Mouse (Mus musculus): ENCODE data around the gene Prickle3.
"Not testable (repeated sequence)": the region's sequence is repeated elsewhere in the genome, so short reads cannot be mapped to it uniquely, and the experiment has no call there.

Gene Prickle3

DNA sequence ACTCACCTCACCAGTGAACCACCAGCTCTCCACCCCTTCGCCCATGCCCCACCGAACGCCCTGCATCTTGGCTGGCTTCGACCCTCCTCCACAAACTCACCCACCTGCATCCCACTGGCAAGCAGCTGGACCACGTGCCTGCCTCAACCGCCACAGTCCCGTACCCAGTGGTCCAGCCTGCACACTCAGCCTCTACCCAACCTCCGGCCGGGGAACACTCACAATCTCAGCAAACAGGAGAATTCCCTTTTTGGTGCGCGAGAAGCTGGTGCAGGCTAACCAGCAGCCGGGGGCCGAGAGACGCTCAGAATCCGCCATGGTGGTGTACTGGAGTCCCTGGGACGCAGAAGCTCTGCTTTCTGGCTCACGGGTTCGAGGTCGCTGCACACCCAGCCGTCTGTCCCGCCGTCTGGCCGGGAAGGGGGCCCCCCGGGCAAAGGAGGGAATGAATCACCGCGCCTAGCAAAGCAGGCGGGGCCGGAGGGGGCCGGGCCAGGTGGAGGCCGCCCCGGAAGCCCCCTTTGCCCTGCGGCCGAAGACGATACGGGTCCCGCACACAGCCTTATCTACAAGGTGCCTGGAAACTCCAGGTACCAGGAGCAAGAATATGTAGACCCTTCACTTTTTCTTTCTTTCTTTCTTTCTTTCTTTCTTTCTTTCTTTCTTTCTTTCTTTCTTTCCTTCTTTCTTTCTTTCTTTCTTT is 14.0 kb downstream of the Prickle3 start, which contains the start of gene Plp2:
Gene Plp2, minus strand, starts transcription at position 470 of the 703 bp plus-strand sequence.
- CTCF ChIA-PET, result interaction anchor here (0.6 kb wide), 2 partner anchors 62 to 117 kb away, joined by 4 to 12 read pairs; no protein-coding TSS in a partner anchor

DNA sequence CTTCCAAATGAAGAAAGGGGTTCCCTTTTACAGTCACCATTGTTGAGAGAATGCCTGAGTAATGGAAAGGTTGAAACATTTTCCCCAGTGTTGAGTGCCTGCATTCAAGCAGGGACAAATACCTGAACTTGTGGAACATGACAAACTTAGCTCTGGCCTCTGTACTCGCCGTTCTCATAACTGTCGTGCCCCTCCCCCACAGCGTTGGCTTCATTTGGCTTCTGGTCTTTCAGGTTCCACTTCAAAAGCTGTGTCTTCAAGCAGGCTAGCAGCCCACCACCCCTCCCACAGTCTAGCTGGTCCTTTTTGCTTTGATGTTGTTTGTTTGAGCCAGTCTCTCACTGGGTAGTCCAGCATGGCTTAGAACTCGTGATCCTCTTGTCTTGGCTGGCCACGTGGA is 15.7 kb downstream of the Prickle3 start:
- CTCF ChIA-PET, result no interaction called here

DNA sequence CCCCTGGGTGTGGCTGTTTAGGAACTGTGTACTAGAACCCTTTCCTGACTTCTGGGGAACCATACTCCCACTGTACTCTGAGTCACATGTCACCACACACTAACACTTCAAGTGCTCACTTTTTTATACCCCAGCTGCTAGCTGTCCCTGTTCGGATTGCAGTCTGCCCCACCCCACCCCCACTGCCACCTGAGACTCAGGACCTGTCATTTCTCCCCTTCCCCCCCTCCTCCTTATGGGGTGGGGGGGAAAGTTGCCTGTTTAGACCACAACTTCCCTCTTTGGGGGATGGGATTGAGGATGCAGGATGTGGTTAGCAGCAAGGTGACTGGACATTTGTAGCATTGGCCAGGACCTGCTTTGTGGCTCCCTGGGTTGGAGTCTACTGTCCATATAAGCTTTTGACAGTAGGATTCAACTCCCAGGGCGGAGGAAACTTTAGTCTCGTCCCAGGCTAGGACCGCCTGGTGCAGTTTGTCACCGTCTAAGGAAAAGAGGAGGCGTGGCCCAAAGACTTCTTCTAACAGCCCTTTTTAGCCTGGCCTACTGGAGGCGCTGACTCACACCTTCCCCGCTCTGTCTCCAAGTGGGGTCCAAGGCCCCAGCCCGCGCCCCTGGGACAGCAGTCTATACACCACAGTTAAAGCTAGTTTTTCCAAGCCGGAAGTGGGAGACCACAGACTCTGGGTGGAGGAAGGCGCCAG is 16.7 kb downstream of the Prickle3 start:
- CTCF ChIA-PET, result interaction anchor here (0.5 kb wide), 1 partner anchor 24 kb away, joined by 9 read pairs; no protein-coding TSS in a partner anchor

DNA sequence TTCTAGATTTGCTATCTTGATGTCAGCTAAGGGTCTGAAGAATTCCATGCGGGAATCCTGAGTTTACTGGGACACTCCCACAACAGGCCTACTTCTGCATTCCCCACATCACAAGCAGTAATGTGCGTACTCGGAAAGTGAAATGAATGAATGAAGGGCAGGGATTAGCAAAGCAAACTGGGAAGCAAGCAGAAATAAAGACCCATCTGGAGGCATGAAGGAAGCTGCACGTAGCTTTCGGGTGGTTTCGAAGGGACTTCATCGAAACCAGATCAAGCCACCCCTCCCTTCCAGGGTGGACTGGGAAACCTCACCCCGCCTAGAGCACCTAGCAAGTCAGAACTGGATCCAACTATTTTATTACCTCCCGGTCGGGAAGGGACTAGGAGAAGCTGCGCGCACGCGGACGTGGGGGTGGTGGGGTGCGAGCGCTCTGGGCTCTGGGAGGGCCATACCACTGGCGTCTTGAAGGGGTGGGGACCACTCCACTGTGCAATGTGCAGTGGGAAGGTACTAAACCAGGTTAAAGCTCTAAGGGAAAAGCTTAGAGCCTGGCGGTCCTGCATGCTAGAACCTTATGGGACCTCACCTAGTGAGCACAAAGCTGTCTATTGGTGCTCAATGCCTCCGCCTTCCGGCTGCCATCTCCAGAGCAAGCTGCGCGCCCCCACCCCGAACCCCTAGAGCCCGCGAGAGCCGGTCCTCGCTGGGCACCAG is 17.4 kb downstream of the Prickle3 start:
- CTCF ChIA-PET, result interaction anchor here (0.5 kb wide), 1 partner anchor 25 kb away, joined by 9 read pairs; no protein-coding TSS in a partner anchor

DNA sequence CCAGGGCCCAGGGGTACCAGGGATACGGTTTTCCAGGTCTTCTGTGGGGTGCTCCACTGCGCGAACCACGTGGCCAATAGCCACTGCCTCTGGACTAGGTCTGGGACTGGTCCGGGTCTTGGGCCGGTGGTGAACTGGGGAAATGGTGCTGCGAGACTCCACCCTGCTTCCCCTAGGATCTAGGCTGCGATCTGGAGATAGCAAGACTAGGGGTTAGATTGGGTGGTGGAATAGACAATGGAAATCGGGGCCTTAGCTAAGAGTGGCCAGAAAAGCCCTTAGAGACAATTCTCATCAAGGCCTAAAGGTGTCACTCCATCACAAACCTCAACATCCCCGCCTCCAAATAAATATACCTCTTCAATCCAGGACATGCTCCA is 17.9 kb downstream of the Prickle3 start:
- CTCF ChIA-PET, result no interaction called here

DNA sequence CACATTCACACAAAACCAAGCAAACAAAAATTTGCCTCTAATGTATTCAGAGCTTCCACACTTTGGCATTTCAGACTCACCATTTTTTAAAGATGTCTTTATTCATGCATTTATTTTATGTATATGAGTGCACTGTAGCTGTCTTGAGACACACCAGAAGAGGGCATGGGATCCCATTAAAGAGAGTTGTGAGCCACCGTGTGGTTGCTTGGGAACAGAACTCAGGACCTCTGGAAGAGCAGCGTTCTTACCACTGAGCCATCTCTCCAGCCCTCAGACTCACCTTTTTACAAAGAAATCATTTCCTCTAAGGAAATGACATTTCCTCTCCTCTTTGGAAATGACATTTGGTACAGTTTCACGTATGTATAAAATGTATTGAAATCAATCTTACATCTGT is 21.9 kb downstream of the Prickle3 start:
- CTCF ChIA-PET, result no interaction called here

DNA sequence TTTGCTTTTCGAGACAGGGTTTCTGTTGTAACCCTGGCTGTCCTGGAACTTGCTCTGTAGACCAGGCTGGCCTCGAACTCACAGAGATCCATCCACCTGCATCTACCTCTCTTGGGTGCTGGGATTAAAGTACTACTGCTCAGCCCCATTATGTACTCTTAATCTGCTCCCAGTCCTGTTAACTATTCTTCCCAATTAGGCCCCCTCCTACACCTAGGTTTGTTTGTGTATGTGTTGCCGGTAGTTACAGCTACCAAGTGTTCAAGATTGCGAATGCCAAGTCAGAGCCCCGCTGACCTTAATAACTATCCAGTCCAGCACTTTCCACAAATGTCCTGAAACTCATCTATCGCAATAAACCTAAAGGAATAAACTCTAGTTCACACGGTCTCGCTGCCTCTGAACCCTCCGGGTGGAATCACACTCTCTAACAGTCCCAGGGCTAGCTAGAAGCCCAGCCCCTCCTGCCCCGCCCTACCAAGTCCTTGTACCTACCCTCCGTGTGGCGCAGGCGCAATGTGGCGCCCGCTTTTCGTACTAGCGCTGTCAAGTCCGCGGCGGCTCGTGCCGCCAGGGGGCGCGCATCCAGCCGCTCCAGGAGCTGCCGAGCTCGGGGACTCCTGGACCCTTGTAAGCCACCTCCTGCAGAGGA is 22.5 kb downstream of the Prickle3 start:
- CTCF ChIA-PET, result no interaction called here

DNA sequence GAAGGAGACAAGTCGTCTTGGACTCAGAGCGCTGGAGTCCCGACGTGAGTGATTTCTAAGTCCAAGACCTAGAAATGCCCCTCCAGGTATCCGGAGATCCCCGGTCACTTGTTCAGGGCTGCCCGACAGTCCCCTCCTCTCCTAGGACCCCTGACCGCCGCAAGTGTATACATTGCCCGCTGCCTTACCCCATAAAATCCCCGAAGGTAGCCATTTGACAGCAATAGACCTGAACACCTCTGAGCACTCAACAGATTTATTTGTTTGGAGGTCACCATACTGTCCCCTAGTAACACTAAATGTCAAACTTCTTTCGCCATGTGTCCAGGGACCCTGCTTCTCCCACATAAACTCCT is 23.0 kb downstream of the Prickle3 start:
- CTCF ChIA-PET, result no interaction called here

DNA sequence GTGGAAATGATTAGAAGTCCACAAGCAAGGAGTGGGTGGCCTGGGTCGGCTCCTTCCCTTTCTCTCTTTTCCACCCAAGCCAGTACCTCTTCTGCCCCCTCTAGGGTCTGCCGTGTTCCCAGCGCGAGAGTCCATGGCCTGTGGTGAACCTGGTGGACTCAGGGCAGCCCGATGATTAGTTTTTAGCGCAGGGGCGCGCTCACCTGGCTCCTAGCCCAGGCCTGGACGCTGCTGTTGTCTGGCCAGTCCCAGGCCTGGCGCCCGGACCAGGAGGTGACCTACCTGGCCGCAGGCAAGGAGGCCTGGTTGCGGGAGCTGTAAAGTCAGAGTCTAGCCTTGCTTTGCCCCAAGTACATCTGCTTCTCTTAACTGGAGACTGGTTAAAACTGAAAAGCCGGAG is 23.8 kb downstream of the Prickle3 start, which contains the start of gene Magix:
Gene Magix, minus strand, starts transcription at position 388 of the 400 bp plus-strand sequence.
- CTCF ChIA-PET, result no interaction called here

DNA sequence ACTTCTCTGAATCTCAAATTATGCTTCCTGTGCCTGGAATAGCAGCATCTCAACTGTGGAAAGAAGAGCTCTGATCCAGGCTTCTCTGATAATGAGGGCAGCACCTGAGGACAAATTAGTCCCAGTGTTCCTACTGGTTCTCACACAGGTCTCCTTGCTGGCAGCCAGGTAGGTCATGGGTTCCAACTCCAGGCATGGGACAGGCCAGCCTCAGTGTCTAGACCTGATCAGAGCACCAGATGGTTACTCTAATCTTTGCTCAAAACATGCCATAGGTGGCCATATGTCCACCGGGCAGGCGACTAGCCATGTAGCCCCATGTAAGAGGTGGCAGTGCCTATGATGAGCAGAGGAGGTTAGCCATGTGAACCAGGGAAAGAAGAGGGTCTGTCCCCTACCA is 31.3 kb downstream of the Prickle3 start:
- CTCF ChIA-PET, result no interaction called here

DNA sequence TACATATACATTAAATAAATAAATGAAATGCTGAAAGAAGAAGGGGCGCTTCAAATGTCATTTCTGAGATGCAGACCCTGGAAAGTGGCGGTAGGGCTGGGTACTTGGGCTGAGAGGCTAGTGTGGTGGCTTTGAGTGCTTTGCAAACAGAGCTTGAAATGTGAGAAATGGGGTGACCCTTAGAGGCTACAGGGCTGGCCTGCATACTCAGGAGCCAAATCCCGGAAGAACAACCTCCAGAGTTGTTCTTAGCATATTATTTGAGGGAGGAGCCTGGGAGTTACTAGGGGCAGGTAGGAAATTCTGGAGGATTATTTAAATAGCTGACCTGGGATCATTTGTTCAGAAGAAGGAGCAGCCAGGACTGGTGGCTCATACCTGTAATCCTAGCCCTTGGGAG is 33.4 kb downstream of the Prickle3 start:
- CTCF ChIA-PET, result no interaction called here

DNA sequence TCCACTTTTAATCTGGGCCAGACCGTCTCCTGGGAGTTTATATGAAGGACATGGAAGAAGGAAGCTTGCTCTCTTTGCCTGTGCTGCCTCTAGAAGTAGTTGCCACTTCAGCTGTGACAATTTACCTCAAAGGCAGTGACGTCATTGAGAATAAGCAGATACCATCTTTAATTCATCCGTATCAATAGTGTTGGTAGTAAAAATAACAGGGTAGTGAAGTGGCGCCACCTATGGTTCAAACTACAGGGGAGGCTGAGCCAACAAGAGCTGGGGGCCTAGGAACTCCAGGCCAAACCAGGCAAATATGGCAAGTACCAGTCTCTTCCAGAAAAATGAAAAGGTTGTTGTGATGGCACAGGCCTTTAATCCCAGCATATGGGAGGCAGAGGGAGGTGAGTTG is 35.8 kb downstream of the Prickle3 start:
- CTCF ChIA-PET, result no interaction called here

DNA sequence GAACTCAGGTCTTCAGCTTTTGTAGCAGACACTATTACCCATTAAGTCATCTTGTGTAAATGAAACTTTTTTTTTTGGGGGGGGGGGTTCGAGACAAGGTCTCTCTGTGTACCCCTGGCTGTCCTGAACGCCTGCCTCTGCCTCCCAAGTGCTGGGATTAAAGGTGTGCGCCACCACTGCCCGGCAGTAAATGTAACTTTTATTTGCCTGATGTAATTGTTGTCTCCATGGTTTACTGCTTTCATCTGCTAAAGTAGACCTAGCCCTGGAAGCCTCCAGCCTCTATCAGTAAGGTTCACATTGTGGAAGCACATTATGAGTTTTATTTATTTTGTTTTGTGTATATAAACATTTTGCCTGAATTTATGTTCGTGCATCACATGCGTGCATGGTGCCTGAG is 39.5 kb downstream of the Prickle3 start:
- CTCF ChIA-PET, result no interaction called here

DNA sequence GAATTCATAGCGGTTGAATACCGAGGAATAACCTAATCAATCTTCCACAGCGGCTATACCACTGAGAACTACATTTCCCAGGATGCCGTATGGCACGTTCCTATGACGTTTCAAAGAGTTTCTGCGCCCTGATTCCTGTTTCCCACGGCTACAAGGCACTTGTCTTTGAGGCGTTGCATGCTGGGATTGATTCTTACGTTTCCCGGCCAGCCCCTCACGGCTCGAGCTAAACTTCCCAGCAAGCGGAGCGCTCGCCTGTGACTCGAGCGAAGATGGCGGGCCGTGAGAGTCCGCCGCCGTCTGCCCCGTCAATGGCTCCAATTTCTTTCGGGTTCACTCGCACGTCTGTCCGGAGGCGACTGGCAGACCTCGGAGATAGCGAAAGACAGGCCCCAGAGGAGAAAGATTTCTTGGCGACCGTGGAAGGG is 39.9 kb downstream of the Prickle3 start, which contains the start of gene Gpkow:
Gene Gpkow, plus strand, starts transcription at position 178 of the 428 bp plus-strand sequence.
- CTCF ChIA-PET, result no interaction called here

DNA sequence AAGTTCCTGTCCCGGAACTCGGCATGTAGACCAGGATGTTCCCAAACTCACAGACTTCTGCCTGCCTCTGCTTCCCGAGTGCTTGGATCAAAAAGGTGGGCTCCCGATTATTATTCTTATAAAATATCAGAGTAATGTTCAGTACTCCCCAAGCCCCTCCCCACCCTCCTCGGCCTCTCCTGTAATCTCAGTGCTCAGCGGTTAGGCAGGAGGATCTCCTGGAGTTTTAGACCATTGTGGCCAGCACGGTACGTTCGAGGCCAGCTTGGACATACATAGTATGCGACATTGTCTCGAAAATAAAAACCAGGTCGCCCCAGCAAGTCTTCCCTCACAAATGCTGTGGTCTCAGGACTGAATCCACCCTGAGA is 56.7 kb downstream of the Prickle3 start:
- CTCF ChIA-PET, result not testable (repeated sequence)

DNA sequence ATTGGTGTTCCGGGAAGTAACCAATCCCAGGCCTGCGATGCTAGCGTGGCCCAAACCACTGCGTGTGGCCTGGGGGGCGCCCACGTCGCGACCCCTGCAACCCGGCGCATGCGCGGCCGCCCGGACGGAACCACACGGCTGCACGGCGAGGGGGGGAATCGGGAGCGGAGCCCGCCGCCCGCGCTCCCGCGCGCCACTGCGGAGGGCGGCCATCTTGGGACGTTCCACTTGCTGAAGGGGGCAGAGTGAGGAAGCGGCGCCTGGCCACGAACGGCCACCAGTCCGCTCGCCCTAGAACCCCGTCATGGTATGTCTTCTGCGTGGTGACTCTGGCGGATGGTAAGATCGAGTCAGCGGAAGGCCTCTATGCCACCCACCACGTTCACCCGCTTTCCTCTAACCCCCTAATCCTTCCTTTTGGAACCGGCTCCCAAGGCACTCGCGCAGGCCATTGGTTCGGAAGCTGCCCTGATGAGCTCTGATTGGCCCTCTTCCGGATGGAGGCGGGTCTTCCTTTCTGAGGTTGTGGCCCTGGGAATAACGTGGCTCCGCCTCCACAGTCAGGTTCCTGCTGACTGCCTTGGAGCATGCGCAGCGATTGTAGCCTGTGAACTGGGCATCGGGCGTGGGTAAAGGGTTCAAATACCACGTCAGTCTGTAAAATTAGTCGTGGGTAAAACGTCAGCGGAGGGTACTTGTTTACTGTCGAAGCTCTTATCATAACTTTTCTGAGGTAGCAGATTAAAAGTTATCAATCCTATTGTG is 57.3 kb downstream of the Prickle3 start, which contains the start of gene Wdr45:
Gene Wdr45, plus strand, starts transcription at position 199 of the 765 bp plus-strand sequence.
- CTCF ChIA-PET, result not testable (repeated sequence)

DNA sequence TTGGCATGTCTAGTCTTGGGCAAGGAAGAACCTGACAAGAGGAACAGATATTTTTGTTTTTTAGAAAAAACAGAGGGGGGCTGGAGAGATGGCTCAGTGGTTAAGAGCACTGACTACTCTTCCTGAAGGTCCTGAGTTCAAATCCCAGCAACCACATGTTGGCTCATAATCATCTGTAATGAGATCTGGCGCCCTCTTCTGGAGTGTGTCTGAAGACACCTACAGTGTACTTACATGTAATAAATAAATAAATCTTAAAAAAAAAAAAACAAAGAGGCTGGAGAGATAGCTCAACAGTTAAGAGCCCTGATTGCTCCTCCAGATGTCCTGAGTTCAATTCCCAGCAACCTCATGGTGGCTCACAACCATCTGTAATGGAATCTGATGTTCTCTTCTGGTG is 59.0 kb downstream of the Prickle3 start:
- CTCF ChIA-PET, result not testable (repeated sequence)
